Mouse (Mus musculus) liver, embryonic 14 days (tissue): Measurements from ENCODE around the gene Amn1. TPM values are rescaled to one million over a fixed set of nuclear protein-coding genes. Genes with fewer than 3 reads are reported as not detected.

Experiments
- polyA plus RNA-seq: library from polyadenylated mRNA; depleted of rRNA; stranded (reverse); fragments of >200 nt; gene quantifications from 2 replicates; pipeline ENCODE4 v1.2.3, GENCODE M21; 2012; rRNA removed

Amn1 gene
- 3.1 and 3.6 TPM in 2 replicates for polyA plus RNA-seq

DNA sequence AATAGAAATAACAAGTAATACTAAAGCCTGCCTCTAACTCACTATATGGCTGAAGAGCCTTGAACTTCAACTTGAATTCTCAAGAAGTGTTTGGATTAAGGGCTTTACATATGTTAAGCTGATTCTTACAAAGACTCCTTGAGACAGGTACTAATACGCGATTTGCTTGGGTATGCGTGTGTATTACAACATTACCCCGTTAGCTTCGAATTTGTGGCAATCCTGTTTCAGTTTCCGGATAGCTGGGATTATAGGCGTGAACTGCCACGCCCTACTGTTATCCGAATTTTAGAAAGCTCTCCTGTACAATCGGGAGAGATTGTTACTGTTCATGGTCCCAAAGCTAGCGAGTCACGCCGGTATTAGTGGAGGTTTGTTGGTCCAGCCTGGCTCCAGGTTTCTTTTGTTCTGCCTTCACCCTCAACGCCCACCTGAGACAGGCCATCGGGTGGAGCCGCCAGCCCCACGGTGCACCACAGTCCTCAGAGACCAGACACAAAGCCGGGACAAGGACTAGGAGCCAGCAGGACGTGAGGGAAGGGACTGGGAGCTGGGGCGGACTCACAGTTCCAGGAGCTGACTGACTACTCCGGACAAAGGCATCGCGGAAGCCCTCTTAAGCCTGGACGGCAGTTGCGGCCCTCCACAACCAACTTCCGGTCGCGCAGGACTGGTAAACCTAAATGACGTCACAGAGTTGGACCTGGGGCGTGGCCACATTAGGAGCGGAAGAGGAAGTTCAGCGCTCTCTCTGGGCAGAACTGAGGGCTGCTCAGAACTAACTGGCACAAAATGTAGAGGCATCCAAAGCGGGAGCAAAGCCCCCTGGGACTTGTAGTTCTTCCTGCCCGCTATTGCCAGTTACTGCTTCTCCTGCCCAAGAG lies at the start of gene Amn1:
Gene Amn1 (minus strand): TSS at position 672 of the 884 bp plus-strand sequence.

GRCm38 (mm10) chr6:149139471-149139870 lies 49.0 kb downstream of the Amn1 start, which contains the start of gene Etfbkmt:
Etfbkmt (plus strand) TSS chr6:149139849.

GRCm38 (mm10) chr6:149129870-149130269 lies 58.6 kb downstream of the Amn1 start, which contains the start of gene Gm10203:
Gm10203 (plus strand) TSS chr6:149130170.

Other genes starting within 250 kb of the Amn1 start
- gene Sinhcaf, start 242.2 kb downstream of the Amn1 start, polyA plus RNA-seq, result 8.3 and 10.4 TPM in 2 replicates
- 2.1 and 2.6 TPM in 2 replicates for gene Dennd5b, start 87.0 kb downstream of the Amn1 start, polyA plus RNA-seq
- gene Gm10203, start 58.5 kb downstream of the Amn1 start, polyA plus RNA-seq, result not detected in 2 replicates
- 7.9 and 8.9 TPM in 2 replicates for gene Etfbkmt, start 48.9 kb downstream of the Amn1 start, polyA plus RNA-seq
- gene Resf1, start 120.7 kb upstream of the Amn1 start, polyA plus RNA-seq, result 5.2 and 6.2 TPM in 2 replicates
- gene Bicd1, start 220.2 kb upstream of the Amn1 start, polyA plus RNA-seq, result 0.45 and 0.51 TPM in 2 replicates